ENCODE assay signal across 7 mouse cellular contexts in the genomic region with DNA sequence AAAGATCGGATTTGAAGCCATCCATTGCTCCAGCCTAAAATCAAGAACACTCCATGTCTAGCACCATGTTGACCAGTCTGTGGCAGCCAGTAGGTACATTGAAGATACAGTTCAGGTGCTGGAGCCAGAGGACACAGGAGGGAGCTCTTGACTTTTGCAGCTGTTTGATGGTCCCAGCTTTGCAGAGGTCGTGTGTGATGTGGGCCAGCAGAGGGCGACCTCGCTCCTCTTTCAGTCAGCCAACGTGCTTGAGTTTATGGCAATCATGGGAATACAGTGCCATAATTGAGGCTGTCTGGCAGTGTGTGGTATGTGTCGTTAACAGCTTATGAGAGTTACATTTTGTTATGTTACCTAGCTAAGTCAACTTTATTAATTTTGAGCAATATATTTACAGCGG. TPM values are rescaled to one million over a fixed set of nuclear protein-coding genes. Genes with fewer than 3 reads are reported as not detected.
DNase-seq lines count a peak whose midpoint lies in the region; ATAC-seq and TF ChIP-seq lines count a peak whose summit lies in the region.

No protein-coding gene starts in this region.

- H3K36me3 ChIP-seq in intestine, embryonic 14.5 days (ENCODE audit: control insufficient read depth, insufficient read depth, low read length) = peaks cover 33% of the 10 kb centered on the region
- H3K36me3 ChIP-seq in midbrain, embryonic 11.5 days (ENCODE audit: control insufficient read depth, insufficient read depth, low read length) = no peaks in the 10 kb centered on the region

- no peaks in the 10 kb centered on the region for H3K4me1 ChIP-seq in intestine, embryonic 14.5 days (replicated peaks; ENCODE audit: control insufficient read depth, insufficient read depth, low read length)
- H3K4me1 ChIP-seq in midbrain, embryonic 11.5 days (ENCODE audit: control insufficient read depth, insufficient read depth, low read length) = no peaks in the 10 kb centered on the region

- 0 out of 2 replicates have a peak, but pooled peaks have one; percentile 55 for ATAC-seq in intestine, embryonic 14.5 days (replicated peaks; ENCODE audit: low FRiP score, low TSS enrichment, low read depth)
- ATAC-seq in midbrain, embryonic 11.5 days (ENCODE audit: low FRiP score) = peak; percentile 22; the same call in 1 of the 2 replicates

- no peak overlapping the region for H3K9ac ChIP-seq in intestine, embryonic 14.5 days (ENCODE audit: low read length)
- no peak overlapping the region for H3K9ac ChIP-seq in midbrain, embryonic 11.5 days (ENCODE audit: low read length)

- peak; percentile 80 for DNase-seq in adipocyte (ENCODE audit: low spot score)
- peak; percentile 73 to 84 for DNase-seq in cerebellum, postnatal 4 days (ENCODE audit: low spot score in 2 of 2)
- peak; percentile 75 for DNase-seq in gastrocnemius, adult 2 months
- peak; percentile 87 for DNase-seq in intestine, embryonic 14.5 days (ENCODE audit: low spot score)
- DNase-seq in left cerebral cortex, postnatal 14 days (ENCODE audit: low spot score in 2 of 2) = peak; percentile 87 to 88
- peak; percentile 93 for DNase-seq in midbrain, embryonic 11.5 days (ENCODE audit: low spot score, missing footprints)
- peak; percentile 62 for DNase-seq in skeletal muscle tissue, adult 2 months (ENCODE audit: low read depth, low spot score)

- no peaks in the 10 kb centered on the region for H3K27me3 ChIP-seq in intestine, embryonic 14.5 days (replicated peaks; ENCODE audit: control insufficient read depth, insufficient read depth, low read length)
- no peaks in the 10 kb centered on the region for H3K27me3 ChIP-seq in midbrain, embryonic 11.5 days (ENCODE audit: control insufficient read depth, insufficient read depth, low read length)

- 21% methylated on average over 7 of the region's 7 CpGs for WGBS in intestine, embryonic 14.5 days
- 16% methylated on average over 7 of the region's 7 CpGs for WGBS in midbrain, embryonic 11.5 days

- H3K27ac ChIP-seq in gastrocnemius, adult 2 months = no peak overlapping the region
- H3K27ac ChIP-seq in intestine, embryonic 14.5 days (ENCODE audit: low read depth) = no peak overlapping the region
- no peak overlapping the region for H3K27ac ChIP-seq in midbrain, embryonic 11.5 days (ENCODE audit: low read depth, low read length)

- TF ChIP-seq CTCF in gastrocnemius, adult 2 months (IDR thresholded peaks at IDR 0.05) = peak; percentile 92

- no peak overlapping the region for H3K4me3 ChIP-seq in gastrocnemius, adult 2 months
- no peak overlapping the region for H3K4me3 ChIP-seq in intestine, embryonic 14.5 days (ENCODE audit: low read depth, low read length)
- H3K4me3 ChIP-seq in midbrain, embryonic 11.5 days (ENCODE audit: low read depth, low read length) = no peak overlapping the region

- H3K9me3 ChIP-seq in intestine, embryonic 14.5 days (ENCODE audit: control insufficient read depth, low read length) = no peaks in the 10 kb centered on the region
- no peaks in the 10 kb centered on the region for H3K9me3 ChIP-seq in midbrain, embryonic 11.5 days (ENCODE audit: control insufficient read depth, low read length)

- no peak overlapping the region for H3K4me2 ChIP-seq in intestine, embryonic 14.5 days (ENCODE audit: low read length)
- no peak overlapping the region for H3K4me2 ChIP-seq in midbrain, embryonic 11.5 days

- intact Hi-C loops in gastrocnemius, adult 2 months (cut with DNase I) = loop anchor here (1.0 to 5.0 kb wide), 4 partner anchors 49 to 273 kb away; no protein-coding TSS in a partner anchor
- intact Hi-C loops in left cerebral cortex, postnatal 14 days (cut with DNase I) = loop anchor here (1.0 to 5.0 kb wide), 2 partner anchors 103 to 195 kb away; no protein-coding TSS in a partner anchor

RNA-seq across cellular contexts. Expression of a gene that starts 15.5 kb away (rescaled TPM):
- 1 to 10 TPM; 2.9 to 3.4 TPM for total RNA-seq in gastrocnemius, adult 2 months (2021)
- 8.3 and 10.7 TPM in 2 replicates for polyA plus RNA-seq in intestine, embryonic 14.5 days (2014; fragmentation: Nextera tagmentation; extraction: Ambion mirVana)
- total RNA-seq in left cerebral cortex, postnatal 14 days (2021) = 1 to 10 TPM; 6.8 to 7.9 TPM
- polyA plus RNA-seq in midbrain, embryonic 11.5 days (2014; fragmentation: Nextera tagmentation; extraction: Ambion mirVana) = 5.8 and 6.1 TPM in 2 replicates

RNA-seq across cellular contexts. Expression of a gene that starts 40.0 kb away (rescaled TPM):
- not detected for total RNA-seq in gastrocnemius, adult 2 months (2021)
- not detected in 2 replicates for polyA plus RNA-seq in intestine, embryonic 14.5 days (2014; fragmentation: Nextera tagmentation; extraction: Ambion mirVana)
- total RNA-seq in left cerebral cortex, postnatal 14 days (2021) = not detected
- 0.40 and 0.48 TPM in 2 replicates for polyA plus RNA-seq in midbrain, embryonic 11.5 days (2014; fragmentation: Nextera tagmentation; extraction: Ambion mirVana)

RNA-seq across cellular contexts. Expression of a gene that starts 58.5 kb away (rescaled TPM):
- 10 to 100 TPM; 56.1 to 64.5 TPM for total RNA-seq in gastrocnemius, adult 2 months (2021)
- 129 and 141 TPM in 2 replicates for polyA plus RNA-seq in intestine, embryonic 14.5 days (2014; fragmentation: Nextera tagmentation; extraction: Ambion mirVana)
- 10 to 100 TPM; 81.9 to 87.6 TPM for total RNA-seq in left cerebral cortex, postnatal 14 days (2021)
- polyA plus RNA-seq in midbrain, embryonic 11.5 days (2014; fragmentation: Nextera tagmentation; extraction: Ambion mirVana) = 149 and 157 TPM in 2 replicates
